Mouse (Mus musculus) splenic B cell, adult 2 months (primary cell): ENCODE measurements at regions not wholly inside any gene's neighbourhood (a gene's known extent, or its start where the extent isn't known, plus 50 kb on each side); places are given as distances from the start of the nearest gene placed in this dataset.
"Not testable (repeated sequence)": the region's sequence is repeated elsewhere in the genome, so short reads cannot be mapped to it uniquely, and the experiment has no call there.

ENCODE experiments used
- DNase-seq: peaks from one replicate; pipeline ENCODE4 v3.0.0-alpha.2; 2011; ENCODE audit warnings: low read depth, low spot score
- H3K27me3 ChIP-seq: 2 replicates; pipeline ENCODE4 v1.6.1; 2012; ENCODE audit warnings: mild to moderate bottlenecking, low read length, moderate library complexity, mixed read lengths; ENCODE audit not compliant: control insufficient read depth, poor library complexity, insufficient read depth, severe bottlenecking
- H3K36me3 ChIP-seq: 2 replicates; pipeline ENCODE4 v1.6.1; 2012; ENCODE audit warnings: mild to moderate bottlenecking, low read length, moderate library complexity, mixed read lengths; ENCODE audit not compliant: control insufficient read depth, poor library complexity, insufficient read depth, severe bottlenecking

- DNase-seq, result peak; percentile 44
- H3K27me3 ChIP-seq, result no peaks in the 10 kb centered on the region
- no peaks in the 10 kb centered on the region for H3K36me3 ChIP-seq
Measured at GRCm38 (mm10) chr1:164744955-164745608, 51.4 kb upstream of the Dpt start.

GRCm38 (mm10) chr1:164744499-164744898, 51.9 kb upstream of the Dpt start:
- no peak for DNase-seq
- Histone ChIP-seq H3K27me3 (no peaks in the 10 kb centered on the region), H3K36me3 (no peaks in the 10 kb centered on the region)

GRCm38 (mm10) chr1:164742897-164743296, 53.5 kb upstream of the Dpt start:
- not testable (repeated sequence) for H3K36me3 ChIP-seq, H3K27me3 ChIP-seq, DNase-seq

GRCm38 (mm10) chr1:164735646-164736045, 60.8 kb upstream of the Dpt start:
- Histone ChIP-seq H3K36me3 (no peaks in the 10 kb centered on the region), H3K27me3 (no peaks in the 10 kb centered on the region)
- no peak for DNase-seq

- no peak for DNase-seq
- Histone ChIP-seq H3K36me3 (no peaks in the 10 kb centered on the region), H3K27me3 (no peaks in the 10 kb centered on the region)
Measured at GRCm38 (mm10) chr1:164733741-164734140, 62.7 kb upstream of the Dpt start.

- Histone ChIP-seq H3K36me3 (no peaks in the 10 kb centered on the region), H3K27me3 (no peaks in the 10 kb centered on the region)
- DNase-seq, result no peak
Measured at GRCm38 (mm10) chr1:164722054-164722453, 74.4 kb upstream of the Dpt start.

GRCm38 (mm10) chr1:164714905-164715304, 81.5 kb upstream of the Dpt start:
- Histone ChIP-seq H3K27me3 (no peaks in the 10 kb centered on the region), H3K36me3 (no peaks in the 10 kb centered on the region)
- no peak for DNase-seq

- H3K27me3 ChIP-seq, result no peaks in the 10 kb centered on the region
Measured at GRCm38 (mm10) chr1:164713798-164714551, 82.5 kb upstream of the Dpt start.

GRCm38 (mm10) chr1:164712514-164712913, 83.9 kb upstream of the Dpt start:
- no peaks in the 10 kb centered on the region for H3K36me3 ChIP-seq
- no peak for DNase-seq
- no peaks in the 10 kb centered on the region for H3K27me3 ChIP-seq

More at GRCm38 (mm10) chr1:164713798-164714551, 82.5 kb upstream of the Dpt start:
- DNase-seq, result no peak
- H3K36me3 ChIP-seq, result no peaks in the 10 kb centered on the region

GRCm38 (mm10) chr1:164704397-164705091, 91.9 kb upstream of the Dpt start:
- H3K27me3 ChIP-seq, result no peaks in the 10 kb centered on the region
- DNase-seq, result no peak
- H3K36me3 ChIP-seq, result no peaks in the 10 kb centered on the region

GRCm38 (mm10) chr1:164703560-164704131, 92.8 kb upstream of the Dpt start:
- H3K27me3 ChIP-seq, result no peaks in the 10 kb centered on the region
- no peaks in the 10 kb centered on the region for H3K36me3 ChIP-seq
- no peak for DNase-seq

- Histone ChIP-seq H3K36me3 (no peaks in the 10 kb centered on the region), H3K27me3 (no peaks in the 10 kb centered on the region)
- DNase-seq, result no peak
Measured at GRCm38 (mm10) chr1:164690055-164690454, 106.4 kb upstream of the Dpt start.

- Histone ChIP-seq H3K36me3 (no peaks in the 10 kb centered on the region), H3K27me3 (no peaks in the 10 kb centered on the region)
- DNase-seq, result no peak
Measured at GRCm38 (mm10) chr1:164689311-164689710, 107.1 kb upstream of the Dpt start.

- Histone ChIP-seq H3K27me3 (no peaks in the 10 kb centered on the region), H3K36me3 (no peaks in the 10 kb centered on the region)
- DNase-seq, result no peak
Measured at GRCm38 (mm10) chr1:164684437-164684836, 112.0 kb upstream of the Dpt start.

GRCm38 (mm10) chr1:164683788-164684187, 112.7 kb upstream of the Dpt start:
- no peaks in the 10 kb centered on the region for H3K27me3 ChIP-seq
- no peak for DNase-seq
- H3K36me3 ChIP-seq, result no peaks in the 10 kb centered on the region
